Comparison of ENCODE assay signal across 20 mouse cellular contexts in the genomic region with DNA sequence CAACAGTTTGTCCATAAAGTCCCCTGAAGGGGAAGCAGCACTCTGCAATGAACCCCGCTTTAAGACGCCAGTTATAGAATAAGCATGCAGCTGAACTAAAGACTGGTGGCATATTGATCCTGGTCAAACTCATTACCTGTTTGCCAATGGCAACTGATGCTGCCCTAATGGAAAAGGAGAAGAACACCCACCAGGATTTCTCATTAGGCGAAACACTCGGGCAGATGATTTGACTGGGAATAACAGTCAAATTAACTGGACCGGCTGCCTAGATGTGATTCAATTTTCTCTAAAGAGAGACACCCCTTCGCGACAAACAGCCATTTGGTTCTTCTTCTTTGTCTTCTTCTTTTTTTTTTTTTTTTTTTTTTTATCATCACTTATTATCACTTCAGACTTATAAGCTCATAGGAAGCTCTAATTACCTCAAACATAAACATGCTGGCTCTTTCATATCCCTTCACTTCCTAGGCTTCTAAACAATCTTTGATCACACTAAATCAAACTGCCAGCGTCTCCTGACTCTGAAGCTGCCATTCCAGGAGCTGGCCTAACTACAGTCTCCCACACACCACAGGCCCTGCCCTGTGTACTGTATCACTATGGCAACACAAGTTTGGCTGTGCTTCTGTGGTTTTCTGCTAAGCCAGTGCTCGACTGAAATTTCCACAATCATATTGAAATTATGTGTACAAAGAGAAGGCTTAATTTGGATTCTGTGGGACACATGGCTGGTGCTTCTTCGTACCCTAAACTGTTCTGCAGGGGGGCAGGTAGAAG. TPM values are rescaled to one million over a fixed set of nuclear protein-coding genes. Genes with fewer than 3 reads are reported as not detected.
DNase-seq lines count a peak whose midpoint lies in the region; ATAC-seq and TF ChIP-seq lines count a peak whose summit lies in the region.
"Had no signal": no experiment of that assay in that cellular context is flagged by ENCODE, and none has a peak within 500 bp of the region (broad histone marks: within the 10 kb centered on the region; RNA-seq: fewer than 3 reads in every experiment).

No protein-coding gene starts in this region.

- H3K9ac ChIP-seq in forebrain, postnatal 0 days = no peak overlapping the region
- no peak overlapping the region for H3K9ac ChIP-seq in limb, embryonic 14.5 days (ENCODE audit: low read depth, low read length, severe bottlenecking)
- H3K9ac ChIP-seq: hindbrain, embryonic 14.5 days; limb, embryonic 15.5 days; liver, postnatal 0 days had no signal

- WGBS in forebrain, postnatal 0 days = 56% methylated on average over 10 of the region's 10 CpGs
- WGBS in forebrain, embryonic 10.5 days = 84% methylated on average over 10 of the region's 10 CpGs
- 62% methylated on average over 10 of the region's 10 CpGs for WGBS in limb, embryonic 14.5 days
- whole genome bisulfite sequencing in limb, embryonic 10.5 days = 76% methylated on average over 10 of the region's 10 CpGs

- H3K4me3 ChIP-seq in forebrain, postnatal 0 days (ENCODE audit: low read depth, low read length) = no peak overlapping the region
- no peak overlapping the region for H3K4me3 ChIP-seq in forebrain, embryonic 10.5 days
- no peak overlapping the region for H3K4me3 ChIP-seq in limb, embryonic 14.5 days (replicated peaks; ENCODE audit: low read length)
- no peak overlapping the region for H3K4me3 ChIP-seq in limb, embryonic 10.5 days
- H3K4me3 ChIP-seq: gastrocnemius, adult 2 months; heart, adult 2 months; left cerebral cortex, adult 2 months; limb, embryonic 15.5 days had no signal

- peak; percentile 77; the same call in 1 of the 2 replicates for ATAC-seq in forebrain, postnatal 0 days
- no peak for ATAC-seq in limb, embryonic 14.5 days (ENCODE audit: low FRiP score, low read depth)
- ATAC-seq in hematopoietic stem cell, adult 5-6 weeks (replicated peaks in 1 of 2; ENCODE audit: insufficient read depth in 1 of 2, low FRiP score in 2 of 2, low TSS enrichment in 1 of 2, low read depth in 1 of 2, poor library complexity in 2 of 2, severe bottlenecking in 2 of 2) = peak; percentile 30 to 62; a peak in 2 of 4 replicates
- ATAC-seq: intestine, postnatal 0 days; liver, postnatal 0 days had no signal

- no peaks in the 10 kb centered on the region for H3K9me3 ChIP-seq in forebrain, postnatal 0 days (ENCODE audit: low read length)
- H3K9me3 ChIP-seq in forebrain, embryonic 10.5 days = peaks cover 6% of the 10 kb centered on the region; the same call in 1 of the 2 replicates
- H3K9me3 ChIP-seq in limb, embryonic 14.5 days (ENCODE audit: control insufficient read depth, low read length) = no peaks in the 10 kb centered on the region
- H3K9me3 ChIP-seq in limb, embryonic 10.5 days (replicated peaks) = no peaks in the 10 kb centered on the region
- H3K9me3 ChIP-seq: limb, embryonic 15.5 days had no signal

- peak; percentile 30 for DNase-seq in forebrain, postnatal 0 days
- no peak for DNase-seq in forebrain, embryonic 10.5 days (ENCODE audit: extremely low spot score, low spot score)
- peak; percentile 49 for DNase-seq in limb, embryonic 14.5 days (ENCODE audit: low spot score)
- DNase-seq in limb, embryonic 10.5 days (ENCODE audit: low spot score) = no peak
- peak; percentile 79 for DNase-seq in Muller cell, postnatal 12 days (ENCODE audit: inconsistent ontology term)
- no peak for DNase-seq in kidney, adult 18-20 months
- no peak for DNase-seq in spleen, postnatal 14 days (ENCODE audit: low spot score in 2 of 2)
- DNase-seq: adrenal gland, adult 8-10 months; B cell, adult 2 months; cerebellum, postnatal 10 days; gastrocnemius, adult 2 months; heart, adult 2 months; kidney, postnatal 25 days; liver, postnatal 0 days; thymus, adult 18-20 months had no signal

- no peak for TF ChIP-seq POLR2A in limb, embryonic 14.5 days (IDR thresholded peaks at IDR 0.05; ENCODE audit: borderline replicate concordance, extremely low read depth, insufficient read depth, insufficient read length)

- no peak overlapping the region for H3K4me2 ChIP-seq in forebrain, postnatal 0 days (ENCODE audit: low read depth)
- no peak overlapping the region for H3K4me2 ChIP-seq in limb, embryonic 14.5 days (replicated peaks; ENCODE audit: low read depth, low read length, severe bottlenecking)
- H3K4me2 ChIP-seq: hindbrain, embryonic 14.5 days; limb, embryonic 15.5 days had no signal

- 0 out of 2 replicates have a peak, but pooled peaks cover 10% of the 10 kb centered on the region for H3K4me1 ChIP-seq in forebrain, postnatal 0 days (ENCODE audit: insufficient read depth)
- H3K4me1 ChIP-seq in forebrain, embryonic 10.5 days = peaks cover 46% of the 10 kb centered on the region
- peaks cover 28% of the 10 kb centered on the region for H3K4me1 ChIP-seq in limb, embryonic 14.5 days (ENCODE audit: control insufficient read depth, insufficient read depth, low read length)
- peaks cover 8% of the 10 kb centered on the region for H3K4me1 ChIP-seq in limb, embryonic 10.5 days

- no peak for TF ChIP-seq CTCF in forebrain, postnatal 0 days (IDR thresholded peaks at IDR 0.05; ENCODE audit: low read depth)

- no peak overlapping the region for H3K27ac ChIP-seq in forebrain, postnatal 0 days (ENCODE audit: low read depth, low read length)
- no peak overlapping the region for H3K27ac ChIP-seq in forebrain, embryonic 10.5 days
- H3K27ac ChIP-seq in limb, embryonic 14.5 days (replicated peaks; ENCODE audit: low read depth, low read length) = no peak overlapping the region
- no peak overlapping the region for H3K27ac ChIP-seq in limb, embryonic 10.5 days
- H3K27ac ChIP-seq: gastrocnemius, adult 2 months; heart, adult 2 months; hindbrain, embryonic 14.5 days; left cerebral cortex, adult 2 months; limb, embryonic 15.5 days had no signal

- H3K27me3 ChIP-seq in forebrain, postnatal 0 days (ENCODE audit: insufficient read depth, low read length) = no peaks in the 10 kb centered on the region
- peaks cover 25% of the 10 kb centered on the region for H3K27me3 ChIP-seq in forebrain, embryonic 10.5 days (ENCODE audit: poor library complexity, severe bottlenecking)
- H3K27me3 ChIP-seq in limb, embryonic 14.5 days (ENCODE audit: control insufficient read depth, insufficient read depth, low read length) = no peaks in the 10 kb centered on the region
- no peaks in the 10 kb centered on the region for H3K27me3 ChIP-seq in limb, embryonic 10.5 days (ENCODE audit: low read depth, poor library complexity, severe bottlenecking)
- H3K27me3 ChIP-seq: limb, embryonic 15.5 days had no signal

- H3K36me3 ChIP-seq in forebrain, postnatal 0 days (ENCODE audit: insufficient read depth) = no peaks in the 10 kb centered on the region
- H3K36me3 ChIP-seq in forebrain, embryonic 10.5 days (replicated peaks) = no peaks in the 10 kb centered on the region
- H3K36me3 ChIP-seq in limb, embryonic 14.5 days (ENCODE audit: control insufficient read depth, insufficient read depth, low read length) = no peaks in the 10 kb centered on the region
- no peaks in the 10 kb centered on the region for H3K36me3 ChIP-seq in limb, embryonic 10.5 days
- H3K36me3 ChIP-seq: limb, embryonic 15.5 days had no signal

RNA-seq across cellular contexts. Expression of a gene that starts 48.0 kb away (rescaled TPM):
- 26.6 and 33.2 TPM in 2 replicates for total RNA-seq in forebrain, postnatal 0 days (2014; rRNA removed)
- 7.9 and 12.9 TPM in 2 replicates for polyA plus RNA-seq in forebrain, postnatal 0 days (2015; fragmentation: Nextera tagmentation; extraction: Ambion mirVana)
- polyA plus RNA-seq in forebrain, embryonic 10.5 days (2016; fragmentation: Nextera tagmentation; extraction: Ambion mirVana) = 6.7 and 8.4 TPM in 2 replicates
- polyA plus RNA-seq in limb, embryonic 14.5 days (2012; rRNA removed) = 15.8 and 16.5 TPM in 2 replicates
- 21.8 and 21.9 TPM in 2 replicates for polyA plus RNA-seq in limb, embryonic 14.5 days (2014; fragmentation: Nextera tagmentation; extraction: Ambion mirVana)
- 7.5 and 9.0 TPM in 2 replicates for polyA plus RNA-seq in limb, embryonic 10.5 days (2016; fragmentation: Nextera tagmentation; extraction: Ambion mirVana)
- not detected in 2 replicates for total RNA-seq in hematopoietic stem cell, adult 5-6 weeks (2017)

Comparison
In these comparisons a context has a peak if more than half of its experiments do, and no peak if none do; other contexts are left out.
1. DNase-seq: peak in forebrain, postnatal 0 days (single experiment), limb, embryonic 14.5 days (single experiment) and Muller cell, postnatal 12 days (single experiment); none in forebrain, embryonic 10.5 days (single experiment), limb, embryonic 10.5 days (single experiment), kidney, adult 18-20 months (single experiment) and spleen, postnatal 14 days (0 of 2).